Comparison of ENCODE assay signal across 18 mouse cellular contexts in the genomic region with DNA sequence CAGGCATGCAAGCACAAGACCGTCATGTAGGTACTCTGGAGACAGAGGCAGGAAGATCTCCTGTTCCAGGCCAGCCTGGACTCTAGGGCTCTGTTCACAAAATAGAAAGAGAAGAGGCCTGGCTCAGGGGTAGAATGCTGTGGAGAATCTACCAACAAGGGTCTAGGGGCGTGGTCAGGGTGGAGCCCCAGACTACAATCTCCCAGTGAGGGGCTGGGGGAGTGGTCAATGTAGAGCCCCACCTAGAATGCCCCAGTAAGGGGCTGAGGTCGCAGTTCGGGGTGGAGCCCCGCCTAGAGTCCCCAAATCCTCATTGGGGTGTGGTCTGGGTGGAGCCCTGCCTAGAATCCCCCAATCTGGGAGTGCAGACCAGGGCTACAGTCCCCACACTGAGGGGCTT. TPM values are rescaled to one million over a fixed set of nuclear protein-coding genes. Genes with fewer than 3 reads are reported as not detected.
DNase-seq lines count a peak whose midpoint lies in the region; ATAC-seq and TF ChIP-seq lines count a peak whose summit lies in the region.
"Had no signal": no experiment of that assay in that cellular context is flagged by ENCODE, and none has a peak within 500 bp of the region (broad histone marks: within the 10 kb centered on the region; RNA-seq: fewer than 3 reads in every experiment).

No protein-coding gene starts in this region.

- H3K27me3 ChIP-seq in liver, embryonic 12.5 days (replicated peaks): peaks cover 15% of the 10 kb centered on the region
- H3K27me3 ChIP-seq in ES-Bruce4 (ENCODE audit: control insufficient read depth, insufficient read depth, low read length, poor library complexity, severe bottlenecking) (no peaks in the 10 kb centered on the region), MEL (ENCODE audit: control insufficient read depth in 1 of 2, insufficient read depth in 2 of 2, low read length in 2 of 2) (no peaks in the 10 kb centered on the region)
- 0 out of 2 replicates have a peak, but pooled peaks cover 2% of the 10 kb centered on the region for H3K27me3 ChIP-seq in liver, embryonic 13.5 days
- H3K27me3 ChIP-seq: embryonic facial prominence, embryonic 13.5 days; hindbrain, embryonic 15.5 days had no signal

- H3K9me3 ChIP-seq in liver, embryonic 12.5 days (replicated peaks): no peaks in the 10 kb centered on the region
- H3K9me3 ChIP-seq in ES-Bruce4 (replicated peaks; ENCODE audit: control insufficient read depth, insufficient read depth, low read length, poor library complexity, severe bottlenecking) (no peaks in the 10 kb centered on the region), MEL (replicated peaks; ENCODE audit: insufficient read depth, low read length) (no peaks in the 10 kb centered on the region)
- H3K9me3 ChIP-seq in liver, embryonic 13.5 days (replicated peaks): no peaks in the 10 kb centered on the region
- H3K9me3 ChIP-seq: embryonic facial prominence, embryonic 13.5 days; forebrain, embryonic 12.5 days; heart, embryonic 13.5 days; hindbrain, embryonic 15.5 days had no signal

- no peaks in the 10 kb centered on the region for H3K36me3 ChIP-seq in liver, embryonic 12.5 days
- no peaks in the 10 kb centered on the region for H3K36me3 ChIP-seq in ES-Bruce4 (ENCODE audit: control insufficient read depth, insufficient read depth, low read length, poor library complexity, severe bottlenecking)
- peaks cover 0 to 19% of the 10 kb centered on the region in 2 experiments; a peak in 2 of 4 replicates for H3K36me3 ChIP-seq in MEL (ENCODE audit: control insufficient read depth in 1 of 2, insufficient read depth in 2 of 2, low read length in 2 of 2)
- no peaks in the 10 kb centered on the region for H3K36me3 ChIP-seq in liver, embryonic 13.5 days
- H3K36me3 ChIP-seq: embryonic facial prominence, embryonic 13.5 days; forebrain, embryonic 12.5 days; heart, embryonic 13.5 days; hindbrain, embryonic 15.5 days had no signal

- H3K4me2 ChIP-seq in liver, embryonic 12.5 days: no peak overlapping the region
- no peak overlapping the region for H3K4me2 ChIP-seq in liver, embryonic 13.5 days
- H3K4me2 ChIP-seq: embryonic facial prominence, embryonic 13.5 days; forebrain, embryonic 12.5 days; heart, embryonic 13.5 days; hindbrain, embryonic 15.5 days had no signal

- peak; percentile 66 for TF ChIP-seq POLR2A in ES-Bruce4 (IDR thresholded peaks at IDR 0.05; ENCODE audit: insufficient read depth, low read length)
- no peak for TF ChIP-seq POLR2A in MEL (IDR thresholded peaks at IDR 0.05; ENCODE audit: control insufficient read depth in 1 of 2, insufficient read depth in 1 of 2, low read depth in 1 of 2, low read length in 2 of 2, poor library complexity in 1 of 2)

- H3K27ac ChIP-seq in liver, embryonic 12.5 days: no peak overlapping the region
- peak overlapping the region; percentile 76 for H3K27ac ChIP-seq in ES-Bruce4 (ENCODE audit: insufficient read depth, low read length)
- H3K27ac ChIP-seq in MEL (ENCODE audit: control insufficient read depth, low read depth, low read length): no peak overlapping the region
- no peak overlapping the region for H3K27ac ChIP-seq in liver, embryonic 13.5 days
- H3K27ac ChIP-seq: embryonic facial prominence, embryonic 13.5 days; forebrain, embryonic 12.5 days; heart, embryonic 13.5 days; hindbrain, embryonic 15.5 days had no signal

- no peak overlapping the region for H3K9ac ChIP-seq in liver, embryonic 12.5 days
- H3K9ac ChIP-seq in ES-Bruce4 (ENCODE audit: low read depth, poor library complexity, severe bottlenecking): no peak overlapping the region
- H3K9ac ChIP-seq in MEL (ENCODE audit: control insufficient read depth, low read depth, low read length, poor library complexity, severe bottlenecking): no peak overlapping the region
- H3K9ac ChIP-seq in liver, embryonic 13.5 days: no peak overlapping the region
- H3K9ac ChIP-seq: embryonic facial prominence, embryonic 13.5 days; forebrain, embryonic 12.5 days; hindbrain, embryonic 15.5 days had no signal

- DNase-seq in liver (no peak), MEL (ENCODE audit: low read depth, low spot score) (peak; percentile 40)
- no peak for DNase-seq in liver, embryonic 13.5 days
- no peak for DNase-seq in kidney, postnatal 25 days
- DNase-seq in urinary bladder, adult 18-20 months (ENCODE audit: low spot score in 2 of 2): no peak
- DNase-seq: adrenal gland, postnatal 14 days; cerebellum, adult 11-12 months; cerebellum, adult 9-11 months; cerebellum, postnatal 36 days; gastrocnemius, postnatal 14 days; heart, postnatal 36 days had no signal

- WGBS in liver, embryonic 12.5 days (ENCODE audit: insufficient replicate concordance): 24% methylated on average over 5 of the region's 5 CpGs
- 22% methylated on average over 5 of the region's 5 CpGs for whole genome bisulfite sequencing in liver, embryonic 13.5 days (ENCODE audit: insufficient replicate concordance)

- TF ChIP-seq EP300 in ES-Bruce4 (IDR thresholded peaks at IDR 0.05; ENCODE audit: insufficient read depth, low read depth, low read length) (no peak), MEL (IDR thresholded peaks at IDR 0.05; ENCODE audit: low read depth in 1 of 2, low read length in 2 of 2) (no peak)

- H3K79me2 ChIP-seq in MEL (ENCODE audit: control insufficient read depth, insufficient read depth, low read length, poor library complexity): no peaks in the 10 kb centered on the region

- TF ChIP-seq RAD21 in MEL (IDR thresholded peaks at IDR 0.05; ENCODE audit: low read depth, low read length): no peak

- H3K4me1 ChIP-seq in liver, embryonic 12.5 days: peaks cover 41% of the 10 kb centered on the region
- H3K4me1 ChIP-seq in ES-Bruce4 (ENCODE audit: control insufficient read depth, insufficient read depth, low read length) (peaks cover 36% of the 10 kb centered on the region), MEL (ENCODE audit: control insufficient read depth in 1 of 2, insufficient read depth in 2 of 2, low read length in 2 of 2) (peaks cover 5 to 32% of the 10 kb centered on the region in 2 experiments; a peak in 3 of 4 replicates)
- peaks cover 54% of the 10 kb centered on the region for H3K4me1 ChIP-seq in liver, embryonic 13.5 days (replicated peaks)

- TF ChIP-seq CTCF in ES-Bruce4 (IDR thresholded peaks at IDR 0.05; ENCODE audit: low read depth, low read length) (no peak), MEL (IDR thresholded peaks at IDR 0.05 in 2 of 3, conservative IDR thresholded peaks at IDR 0.05 in 1 of 3; ENCODE audit: control insufficient read depth in 1 of 3, insufficient read depth in 1 of 3, low read depth in 2 of 3, low read length in 3 of 3, poor library complexity in 1 of 3, severe bottlenecking in 1 of 3) (no peak)

- H3K4me3 ChIP-seq in liver, embryonic 12.5 days: no peak overlapping the region
- H3K4me3 ChIP-seq in ES-Bruce4 (ENCODE audit: low read depth, low read length) (peak overlapping the region; percentile 56), MEL (ENCODE audit: control insufficient read depth in 1 of 2, insufficient read depth in 1 of 2, low read depth in 2 of 2, low read length in 2 of 2) (no peak overlapping the region)
- no peak overlapping the region for H3K4me3 ChIP-seq in liver, embryonic 13.5 days (replicated peaks)
- H3K4me3 ChIP-seq: embryonic facial prominence, embryonic 13.5 days; forebrain, embryonic 12.5 days; heart, embryonic 13.5 days; hindbrain, embryonic 15.5 days had no signal

- ATAC-seq in liver, embryonic 12.5 days: peak; percentile 23; the same call in 1 of the 2 replicates
- ATAC-seq in liver, embryonic 13.5 days (ENCODE audit: low read depth): peak; percentile 37; the same call in 1 of the 2 replicates
- ATAC-seq: forebrain, embryonic 16.5 days had no signal

TF ChIP-seq in MEL, 35 proteins besides CTCF, POLR2A, EP300 and RAD21:
- TF ChIP-seq GATA1 (IDR thresholded peaks at IDR 0.05; ENCODE audit: low read depth, low read length) (no peak), MYB (IDR thresholded peaks at IDR 0.05; ENCODE audit: low read depth, low read length) (no peak), MAX (IDR thresholded peaks at IDR 0.05; ENCODE audit: low read length) (no peak)

RNA-seq across cellular contexts. Expression of a gene that starts 20.4 kb away (rescaled TPM):
- 1.6 and 2.0 TPM in 2 replicates for polyA plus RNA-seq in liver, embryonic 12.5 days (2016; fragmentation: Nextera tagmentation; extraction: Ambion mirVana)
- polyA plus RNA-seq in ES-Bruce4 (2011; ENCODE audit: insufficient read depth, insufficient read length, low read depth, missing spikeins) (80.7 and 86.3 TPM in 2 replicates), MEL (2012; ENCODE audit: insufficient read depth in 1 of 2, insufficient read length in 2 of 2, low read depth in 1 of 2, low replicate concordance in 2 of 2, missing spikeins in 1 of 2) (10 to 100 TPM in 1 of 2 experiments, not detected in 1; 10.1 TPM)
- total RNA-seq in MEL (2012; rRNA removed): 13.3 and 13.4 TPM in 2 replicates
- 1.6 and 1.8 TPM in 2 replicates for polyA plus RNA-seq in liver, embryonic 13.5 days (2015; fragmentation: Nextera tagmentation; extraction: Ambion mirVana)

RNA-seq across cellular contexts. Expression of a gene that starts 32.3 kb away (rescaled TPM):
- 23.1 and 23.6 TPM in 2 replicates for polyA plus RNA-seq in liver, embryonic 12.5 days (2016; fragmentation: Nextera tagmentation; extraction: Ambion mirVana)
- polyA plus RNA-seq in ES-Bruce4 (2011; ENCODE audit: insufficient read depth, insufficient read length, low read depth, missing spikeins) (25.9 and 28.2 TPM in 2 replicates), MEL (2012; ENCODE audit: insufficient read depth in 1 of 2, insufficient read length in 2 of 2, low read depth in 1 of 2, low replicate concordance in 2 of 2, missing spikeins in 1 of 2) (10 to 100 TPM in 1 of 2 experiments, not detected in 1; 29.9 TPM)
- total RNA-seq in MEL (2012; rRNA removed): 28.4 and 32.8 TPM in 2 replicates
- 14.0 and 15.4 TPM in 2 replicates for polyA plus RNA-seq in liver, embryonic 13.5 days (2015; fragmentation: Nextera tagmentation; extraction: Ambion mirVana)

RNA-seq across cellular contexts. Expression of a gene that starts 49.5 kb away (rescaled TPM):
- polyA plus RNA-seq in liver, embryonic 12.5 days (2016; fragmentation: Nextera tagmentation; extraction: Ambion mirVana): 271 and 301 TPM in 2 replicates
- polyA plus RNA-seq in ES-Bruce4 (2011; ENCODE audit: insufficient read depth, insufficient read length, low read depth, missing spikeins) (135 and 146 TPM in 2 replicates), MEL (2012; ENCODE audit: insufficient read depth in 1 of 2, insufficient read length in 2 of 2, low read depth in 1 of 2, low replicate concordance in 2 of 2, missing spikeins in 1 of 2) (100 to 1,000 TPM; 329 to 645 TPM)
- 349 and 366 TPM in 2 replicates for total RNA-seq in MEL (2012; rRNA removed)
- polyA plus RNA-seq in liver, embryonic 13.5 days (2015; fragmentation: Nextera tagmentation; extraction: Ambion mirVana): 249 and 266 TPM in 2 replicates
